Mouse (Mus musculus) heart, adult 2 months (tissue): ENCODE data around the gene Fstl3.

Source experiments
- CTCF ChIP-seq: fragments of 200-600 bp; IDR thresholded peaks from 2 replicates; pipeline ENCODE4 v1.8.1; 2022; ENCODE audit warnings: antibody characterized with exemption, mild to moderate bottlenecking, moderate library complexity
- EP300 ChIP-seq: fragments of 200-500 bp; IDR thresholded peaks from 2 replicates; pipeline ENCODE4 v1.6.1; 2011; ENCODE audit warnings: low read depth, low read length, control low read depth; ENCODE audit not compliant: insufficient read depth
- POLR2A ChIP-seq: fragments of 200-500 bp; IDR thresholded peaks from 2 replicates; pipeline ENCODE4 v1.6.1; 2011; ENCODE audit warnings: mild to moderate bottlenecking, low read depth, low read length, control low read depth; ENCODE audit not compliant: insufficient read depth

- TF ChIP-seq CTCF (peak; percentile 30), POLR2A (no peak), EP300 (no peak)
These were observed 4.8 kb upstream of the Fstl3 start for GRCm38 (mm10) chr10:79772320-79772719.
